Mouse (Mus musculus) A20 (cell line): ENCODE data around the gene Slc2a5.
A peak's percentile ranks its signal among the peaks of the same experiment; 100 is the strongest.

Source experiments
- DNase-seq: peaks from one replicate; pipeline ENCODE4 v3.0.0-alpha.2; 2011; ENCODE audit warnings: low read depth, low spot score

The Slc2a5 gene

DNA sequence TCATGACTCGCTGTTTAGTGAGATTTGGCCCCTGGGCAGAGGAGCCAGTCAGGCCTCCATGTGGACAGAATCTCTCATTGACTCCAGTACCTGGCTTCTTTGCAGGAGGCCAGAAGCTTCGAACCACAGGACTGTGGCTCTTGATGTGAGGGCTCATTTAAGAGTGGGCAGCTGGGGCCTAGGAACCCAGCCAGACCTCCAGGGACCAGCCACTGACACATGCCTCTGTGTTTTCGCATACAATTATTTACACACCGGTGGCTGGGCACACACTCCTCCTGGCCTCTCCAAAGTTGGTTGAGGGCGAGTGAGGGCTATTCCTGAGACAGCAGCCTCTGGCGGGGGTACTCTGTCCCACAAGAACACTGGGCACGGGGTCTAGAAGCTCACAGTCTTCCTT is 21.3 kb downstream of the Slc2a5 start:
- DNase-seq = no peak

DNA sequence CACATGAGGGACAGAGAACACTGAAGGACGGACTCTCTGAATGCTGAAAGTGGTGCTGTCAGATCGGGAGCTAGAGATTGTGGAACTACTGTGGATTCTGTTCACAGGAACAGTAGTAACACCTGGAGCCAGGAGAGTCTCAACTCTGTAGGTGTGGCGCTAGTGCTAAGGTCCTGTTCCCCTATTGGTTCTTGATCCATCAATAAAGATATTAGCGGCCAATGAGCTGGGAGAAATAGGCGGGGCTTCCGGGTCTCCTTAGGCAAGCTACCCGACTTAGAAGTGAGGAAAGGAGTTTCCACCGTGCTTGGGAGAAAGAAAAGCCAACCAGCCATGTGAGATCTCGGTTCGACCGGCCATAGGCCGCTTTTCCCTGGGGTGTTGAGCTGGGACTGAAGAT is 25.2 kb downstream of the Slc2a5 start:
- DNase-seq = peak; percentile 86

GRCm38 (mm10) chr4:150146286-150146685 is 27.2 kb downstream of the Slc2a5 start:
- DNase-seq = no peak

- peak; percentile 43 for DNase-seq
Measured at GRCm38 (mm10) chr4:150151045-150151444, 32.0 kb downstream of the Slc2a5 start.

GRCm38 (mm10) chr4:150152483-150152882 is 33.4 kb downstream of the Slc2a5 start:
- DNase-seq = no peak

DNA sequence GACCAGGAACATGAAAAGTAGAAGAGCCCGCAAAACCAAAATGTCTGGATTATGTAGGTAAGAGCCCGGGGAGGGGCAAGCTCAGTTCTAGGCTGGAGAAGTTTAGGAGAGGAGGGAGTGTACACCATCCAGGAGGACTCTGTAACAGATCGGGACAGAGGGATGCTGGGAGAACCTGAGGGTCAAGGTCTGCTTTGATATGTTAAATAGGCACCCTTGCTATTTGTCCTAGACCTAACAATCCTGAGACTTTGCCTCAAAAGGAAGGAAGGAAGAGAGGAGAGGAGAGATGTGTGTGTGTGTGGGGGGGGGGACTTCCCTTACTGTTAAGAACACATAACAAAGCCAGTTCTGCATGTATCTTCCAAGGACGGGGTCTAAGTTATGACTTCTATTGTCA is 36.2 kb downstream of the Slc2a5 start:
- DNase-seq = no peak

- no peak for DNase-seq
Measured at GRCm38 (mm10) chr4:150155731-150156130, 36.6 kb downstream of the Slc2a5 start.

DNA sequence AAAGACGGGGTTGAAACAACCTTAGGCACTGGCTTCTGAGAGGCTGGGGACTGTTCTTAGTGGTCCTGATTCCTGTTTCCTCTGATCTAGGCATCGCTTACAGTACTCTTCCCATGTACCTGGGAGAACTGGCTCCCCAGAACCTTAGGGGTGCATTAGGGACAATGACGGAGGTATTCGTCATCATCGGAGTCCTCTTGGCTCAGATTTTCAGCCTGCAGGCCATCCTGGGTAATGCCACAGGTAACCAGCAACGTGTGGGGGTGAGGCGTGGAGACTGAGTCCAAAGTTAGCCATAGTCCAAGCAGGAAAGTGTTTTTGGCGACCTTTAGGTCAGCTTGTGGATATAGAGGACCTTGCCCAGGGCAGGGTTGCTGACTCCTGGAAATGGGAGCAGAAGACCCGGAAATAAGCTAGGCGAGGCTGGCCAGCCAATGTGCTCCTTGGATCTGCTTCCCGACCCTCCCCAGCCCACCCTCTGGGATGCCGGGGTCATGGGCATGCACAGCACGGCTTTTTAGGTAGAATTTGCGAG is 38.3 kb downstream of the Slc2a5 start:
- DNase-seq = no peak

GRCm38 (mm10) chr4:150159458-150159857 is 40.4 kb downstream of the Slc2a5 start:
- DNase-seq = no peak

DNA sequence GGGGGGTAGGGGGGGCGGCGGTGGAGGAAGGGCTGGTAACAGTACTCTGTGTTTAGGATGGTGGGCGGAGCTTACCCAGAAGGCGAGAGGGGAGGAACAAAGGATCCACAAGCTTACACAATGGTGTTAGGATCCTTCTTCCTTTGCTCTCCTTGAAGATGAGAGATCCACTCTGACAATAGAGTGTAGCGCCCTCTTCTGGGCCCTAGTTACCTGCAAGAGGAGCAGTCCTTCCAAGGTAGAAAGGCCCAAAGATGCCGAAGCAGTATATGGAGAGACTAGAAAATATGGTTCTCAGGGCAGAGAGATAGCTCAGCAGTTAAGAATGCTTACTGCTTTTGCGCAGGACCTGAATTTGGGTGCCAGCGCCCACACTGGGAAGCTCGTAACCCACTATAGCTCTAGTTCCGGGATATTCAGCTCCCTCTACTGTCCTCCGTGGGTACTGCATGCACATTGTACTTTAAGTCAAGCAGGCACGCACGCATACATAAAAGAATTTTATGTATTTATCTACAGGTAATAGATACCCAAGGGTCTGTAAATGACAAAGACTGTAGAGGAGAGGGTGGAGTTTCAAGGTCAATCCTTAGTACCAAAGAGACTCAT is 43.6 kb downstream of the Slc2a5 start:
- peak; percentile 60 for DNase-seq

GRCm38 (mm10) chr4:150164875-150165274 is 45.8 kb downstream of the Slc2a5 start:
- DNase-seq = peak; percentile 90

DNA sequence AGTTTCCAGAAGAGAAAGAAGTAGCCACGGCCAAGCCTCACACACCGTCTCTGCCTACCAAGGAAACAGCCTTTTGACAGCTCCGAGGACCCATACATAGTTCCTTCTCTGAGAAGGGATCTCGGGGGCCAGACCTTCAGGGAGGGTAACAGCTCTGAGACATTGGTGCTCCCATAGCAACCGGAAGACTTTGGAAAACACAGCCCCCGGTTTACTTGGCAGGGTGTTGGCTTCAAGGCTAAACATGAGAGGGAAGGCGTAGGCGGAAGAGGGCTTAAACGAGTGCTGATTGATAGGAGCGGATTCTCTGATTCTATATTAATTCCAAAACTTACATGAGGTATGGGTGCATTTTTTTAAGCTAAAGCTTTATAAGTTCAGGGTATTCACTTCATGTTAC is 49.3 kb downstream of the Slc2a5 start:
- no peak for DNase-seq

DNA sequence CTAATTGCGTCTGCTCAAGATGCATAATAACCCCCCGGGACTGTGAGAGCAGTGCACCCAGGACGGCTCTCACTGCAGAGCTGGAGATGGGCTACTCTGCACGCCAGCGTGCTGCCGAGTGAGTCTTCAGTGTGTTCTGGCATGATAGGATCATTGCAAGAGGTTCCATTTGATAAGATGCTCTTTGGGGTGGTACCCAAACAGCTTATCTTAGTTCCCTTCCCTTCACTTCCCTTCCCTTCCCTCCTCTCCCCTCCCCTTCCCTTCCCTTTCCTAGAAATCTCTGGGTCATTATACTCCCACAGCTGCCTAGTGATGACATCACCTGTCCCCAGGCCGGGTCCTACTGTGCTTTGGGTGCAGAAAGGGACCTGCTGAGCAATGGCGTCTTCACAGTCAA is 53.0 kb downstream of the Slc2a5 start:
- DNase-seq = no peak

DNA sequence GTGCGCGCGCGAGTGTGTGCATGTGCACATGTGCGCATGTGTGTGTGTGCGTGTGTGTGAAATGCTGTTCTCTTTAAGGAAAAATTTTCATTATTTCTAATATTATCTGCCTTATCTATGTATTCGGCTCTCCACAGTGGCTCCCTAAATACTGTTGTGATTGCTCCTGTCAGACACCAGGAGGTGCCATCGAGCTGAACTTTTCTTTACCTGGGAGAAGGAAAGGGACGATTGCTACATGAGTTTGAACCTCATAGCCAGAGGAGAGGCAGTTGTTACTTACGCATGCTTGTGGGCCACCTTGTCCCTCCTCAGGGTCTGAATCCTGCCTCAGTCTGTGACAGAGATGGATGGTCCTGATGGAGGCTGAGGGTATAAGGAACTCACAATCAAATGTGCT is 54.2 kb downstream of the Slc2a5 start:
- DNase-seq = peak; percentile 57

- no peak for DNase-seq
Measured at GRCm38 (mm10) chr4:150174027-150174426, 54.9 kb downstream of the Slc2a5 start.

DNA sequence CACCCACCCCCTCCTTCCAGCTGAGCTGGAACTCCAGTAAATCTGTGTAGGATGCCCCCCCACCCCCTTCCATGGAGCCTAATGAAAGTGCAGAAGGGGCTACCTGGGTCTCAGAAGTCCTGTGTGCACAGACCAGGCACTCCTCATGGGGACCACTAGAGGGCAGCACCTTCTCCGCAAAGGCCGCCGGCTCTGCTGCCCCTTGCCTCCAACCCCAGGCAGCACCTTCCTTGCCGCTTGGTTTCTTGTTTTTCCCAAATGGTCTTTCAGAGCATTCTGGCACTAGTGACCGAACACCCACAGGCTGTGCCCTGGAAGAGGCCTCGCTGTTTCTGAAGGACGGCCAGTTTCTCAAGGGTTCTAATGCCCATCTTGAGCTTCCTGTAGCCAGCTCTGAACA is 57.5 kb downstream of the Slc2a5 start:
- DNase-seq = peak; percentile 71

DNA sequence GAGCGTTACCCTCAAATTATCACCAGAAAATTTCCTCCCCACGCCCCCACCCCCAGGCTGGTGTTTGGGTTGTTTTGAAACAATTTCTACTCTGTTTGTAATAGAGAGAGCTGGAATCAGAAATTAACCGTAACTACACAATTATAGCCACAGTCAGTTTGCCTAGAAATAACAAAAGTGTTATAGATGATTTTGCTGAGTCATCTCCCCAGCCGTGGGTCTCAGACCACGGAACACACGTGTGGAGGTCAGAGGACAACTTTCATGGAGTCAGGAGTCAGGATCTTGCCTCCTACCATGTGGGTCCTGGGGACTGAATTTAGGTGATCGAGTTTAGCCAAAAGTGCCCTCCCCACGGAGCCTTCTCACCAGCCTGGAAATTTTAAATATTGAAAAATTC is 58.0 kb downstream of the Slc2a5 start:
- DNase-seq = no peak

GRCm38 (mm10) chr4:150178131-150178530 is 59.0 kb downstream of the Slc2a5 start:
- no peak for DNase-seq

DNA sequence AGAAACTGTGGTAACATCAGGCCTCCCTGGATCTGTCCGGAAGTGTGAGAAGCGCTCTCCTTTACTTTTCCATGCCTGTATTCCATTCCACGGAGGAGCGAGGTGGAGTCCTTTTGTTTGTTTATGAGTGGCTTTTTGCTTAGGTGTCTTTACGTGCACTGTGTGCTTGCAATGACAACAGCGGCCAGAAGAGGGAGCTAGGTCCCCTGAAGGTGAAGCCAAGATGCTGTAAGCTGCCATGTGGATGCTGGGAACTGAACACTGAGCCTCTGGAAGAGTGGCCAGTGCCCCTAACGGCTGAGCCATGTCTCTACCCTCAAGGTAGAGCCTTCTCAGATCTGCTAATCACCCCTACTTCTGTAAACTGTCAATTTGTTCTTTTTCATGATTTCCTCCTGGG is 62.2 kb downstream of the Slc2a5 start:
- DNase-seq = peak; percentile 66

DNA sequence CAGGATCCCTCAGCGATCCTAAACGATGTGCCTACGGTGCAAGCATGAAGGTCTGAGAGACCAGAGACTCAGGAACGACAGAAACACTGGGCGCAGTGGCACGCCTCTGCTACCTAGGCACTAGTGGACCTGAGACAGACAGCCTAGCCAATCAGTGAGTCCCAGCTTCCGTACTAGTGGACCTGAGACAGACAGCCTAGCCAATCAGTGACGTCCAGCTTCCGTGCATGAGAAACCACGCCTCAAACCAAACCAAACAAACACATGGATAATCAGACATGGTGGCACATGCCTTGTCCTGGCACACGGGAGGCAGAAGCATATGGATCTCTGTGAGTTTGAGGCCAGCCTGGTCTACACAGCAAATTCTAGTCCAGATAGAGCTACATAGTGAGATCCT is 69.2 kb downstream of the Slc2a5 start:
- DNase-seq = peak; percentile 53

DNA sequence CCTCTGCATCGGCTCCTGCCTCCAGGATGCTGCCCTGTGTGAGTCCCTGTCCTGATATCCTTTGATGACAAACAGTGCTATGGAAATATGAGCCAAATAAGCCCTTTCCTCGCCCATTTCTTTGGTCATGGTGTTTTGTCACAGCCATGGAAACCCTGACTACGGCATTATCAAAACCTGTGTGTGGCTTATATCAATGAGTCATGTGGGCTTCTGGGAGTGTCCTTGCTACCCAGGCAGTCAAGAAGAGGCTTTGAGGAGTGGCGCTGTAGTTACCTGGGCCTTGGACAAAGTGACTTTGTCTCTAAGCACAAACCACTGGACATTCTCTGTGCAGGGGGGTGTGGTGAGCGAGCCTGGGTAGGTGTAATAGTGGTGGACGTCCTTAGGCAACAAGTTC is 73.1 kb downstream of the Slc2a5 start:
- DNase-seq = no peak
